Mouse (Mus musculus) layer of hippocampus, adult 2 months (tissue): ENCODE measurements around the gene Asphd1. TPM values are rescaled to one million over a fixed set of nuclear protein-coding genes. Genes with fewer than 3 reads are reported as not detected.

Experiments used
- DNase-seq, 2 experiments: peaks; one replicate each; pipeline ENCODE4 v3.0.0; 2022; ENCODE audit warnings: low spot score in 2 of 2
- H3K27ac ChIP-seq: fragments of 200-600 bp; 2 replicates; pipeline ENCODE4 v1.8.1; 2022
- H3K4me3 ChIP-seq: fragments of 200-600 bp; 2 replicates; pipeline ENCODE4 v1.8.1; 2022; ENCODE audit warnings: mild to moderate bottlenecking
- CTCF ChIP-seq: fragments of 200-600 bp; conservative IDR thresholded peaks from 2 replicates; pipeline ENCODE4 v1.8.1; 2022; ENCODE audit warnings: antibody characterized with exemption, mild to moderate bottlenecking, moderate library complexity
- long read RNA-seq, 2 experiments: library from polyadenylated mRNA; stranded (forward); transcript quantifications; one replicate each; pipeline ENCODE4 v2.0.0; 2021; ENCODE audit warnings: borderline mapping rate in 2 of 2
- total RNA-seq, 2 experiments: library from RNA; stranded (reverse); gene quantifications; 2 replicates each; pipeline ENCODE4 v1.2.3; 2021

The Asphd1 gene
- total RNA-seq = 10 to 100 TPM; 31.7 to 36.1 TPM
- long read RNA-seq, experiment 1, partial matches to known transcripts = 0 of 2 reads
- long read RNA-seq, experiment 1, other reads (novel, unspliced or antisense) = 0 of 2 reads
- long read RNA-seq, experiment 2, transcript Asphd1-203 (3 exons, 1,647 nt) = major isoform, 6 of 12 reads
- long read RNA-seq, experiment 2, partial matches to known transcripts = 1 of 12 reads
- long read RNA-seq, experiment 2, other reads (novel, unspliced or antisense) = 5 of 12 reads

DNA sequence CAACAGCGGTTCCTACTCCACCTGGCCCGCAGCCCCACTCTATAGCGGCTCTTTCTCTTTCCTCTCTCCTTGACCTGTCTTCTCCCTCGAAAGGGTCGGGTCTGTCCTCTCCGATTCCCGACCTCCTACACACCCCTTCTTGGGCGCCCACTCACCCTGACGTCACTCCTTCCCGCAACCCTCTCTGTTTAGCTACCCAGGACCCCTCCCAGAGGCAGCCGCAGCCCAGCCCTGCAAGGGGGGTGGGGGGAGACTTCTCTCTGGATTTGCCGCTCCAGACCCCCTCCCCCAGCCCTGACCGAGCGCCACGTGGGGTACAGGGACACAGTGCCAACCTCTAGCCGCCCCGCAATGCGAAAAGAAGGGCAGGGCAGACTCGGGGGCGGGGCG lies at the start of gene Asphd1:
Gene Asphd1, minus strand, starts transcription at position 180 of the 390 bp plus-strand sequence.
- peak; percentile 57 to 67 for DNase-seq
- peak within 1 kb of the TSS; percentile 67 for H3K4me3 ChIP-seq

DNA sequence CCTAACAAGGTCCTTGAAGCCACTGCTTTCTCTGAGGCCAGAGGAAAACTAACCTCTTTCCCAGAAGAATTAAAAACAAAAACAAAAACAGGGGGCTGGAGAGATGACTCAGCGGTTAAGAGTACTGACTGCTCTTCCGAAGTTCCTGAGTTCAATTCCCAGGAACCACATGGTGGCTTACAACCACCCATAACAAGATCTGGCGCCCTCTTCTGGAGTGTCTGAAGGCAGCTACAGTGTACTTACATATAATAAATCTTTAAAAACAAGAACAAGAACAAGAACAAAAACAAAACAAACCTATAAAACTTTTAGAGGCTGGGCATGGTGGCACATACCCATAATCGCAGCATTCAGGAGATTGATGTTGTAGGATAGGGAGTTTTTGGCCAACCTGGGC lies 47.1 kb upstream of the Asphd1 start:
- TF ChIP-seq CTCF = peak; percentile 49
- no peak overlapping the region for H3K27ac ChIP-seq
- no peak for DNase-seq
- no peak overlapping the region for H3K4me3 ChIP-seq

More for the DNA sequence above, at the start of gene Asphd1:
- H3K27ac ChIP-seq = peak within 1 kb of the TSS; percentile 96
- TF ChIP-seq CTCF = no peak

DNA sequence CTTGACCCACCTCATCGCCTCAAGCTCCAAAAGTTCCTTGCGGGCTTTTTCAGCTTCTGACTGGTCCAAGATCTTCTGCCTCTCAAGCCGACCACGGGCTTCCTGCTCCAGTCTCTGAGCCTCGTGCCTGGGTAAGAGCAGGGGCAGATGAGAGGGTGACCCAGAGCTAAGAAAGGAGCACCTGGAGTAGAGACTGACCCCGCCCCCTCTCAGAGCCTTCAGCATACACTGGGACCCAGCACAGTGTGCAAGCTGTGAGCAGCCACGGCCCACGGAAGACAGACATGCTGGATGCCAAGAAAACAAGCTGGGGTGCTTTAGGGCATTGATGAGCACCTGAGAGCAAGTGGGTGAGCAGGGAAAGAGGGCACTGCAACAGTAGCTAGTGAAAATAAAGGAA lies 39.4 kb upstream of the Asphd1 start:
- Histone ChIP-seq H3K27ac (no peak overlapping the region), H3K4me3 (no peak overlapping the region)
- no peak for DNase-seq
- no peak for TF ChIP-seq CTCF

DNA sequence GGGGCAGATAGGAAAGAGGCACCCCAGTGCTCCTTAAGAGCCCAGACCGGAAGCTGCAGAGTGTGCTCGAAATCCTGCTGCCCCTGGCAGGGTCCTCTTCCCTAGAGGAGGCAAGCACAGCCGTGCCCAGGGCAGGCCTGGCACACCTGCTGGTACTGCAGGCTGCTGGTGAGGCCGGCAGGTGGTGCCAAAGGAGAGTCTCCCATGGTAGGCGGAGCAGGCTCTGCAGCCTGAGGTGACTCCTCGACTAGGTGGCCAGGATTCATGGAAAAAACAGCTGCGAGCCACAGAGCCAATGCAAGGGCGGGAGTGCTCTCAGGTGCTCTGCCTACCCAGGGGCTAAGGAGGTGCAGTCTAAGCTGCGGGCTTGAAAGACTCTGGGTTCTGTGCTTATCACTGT lies 36.9 kb upstream of the Asphd1 start:
- Histone ChIP-seq H3K4me3 (no peak overlapping the region), H3K27ac (no peak overlapping the region)
- peak; percentile 78 for TF ChIP-seq CTCF
- peak in 1 of 2 experiments; percentile 33 for DNase-seq

DNA sequence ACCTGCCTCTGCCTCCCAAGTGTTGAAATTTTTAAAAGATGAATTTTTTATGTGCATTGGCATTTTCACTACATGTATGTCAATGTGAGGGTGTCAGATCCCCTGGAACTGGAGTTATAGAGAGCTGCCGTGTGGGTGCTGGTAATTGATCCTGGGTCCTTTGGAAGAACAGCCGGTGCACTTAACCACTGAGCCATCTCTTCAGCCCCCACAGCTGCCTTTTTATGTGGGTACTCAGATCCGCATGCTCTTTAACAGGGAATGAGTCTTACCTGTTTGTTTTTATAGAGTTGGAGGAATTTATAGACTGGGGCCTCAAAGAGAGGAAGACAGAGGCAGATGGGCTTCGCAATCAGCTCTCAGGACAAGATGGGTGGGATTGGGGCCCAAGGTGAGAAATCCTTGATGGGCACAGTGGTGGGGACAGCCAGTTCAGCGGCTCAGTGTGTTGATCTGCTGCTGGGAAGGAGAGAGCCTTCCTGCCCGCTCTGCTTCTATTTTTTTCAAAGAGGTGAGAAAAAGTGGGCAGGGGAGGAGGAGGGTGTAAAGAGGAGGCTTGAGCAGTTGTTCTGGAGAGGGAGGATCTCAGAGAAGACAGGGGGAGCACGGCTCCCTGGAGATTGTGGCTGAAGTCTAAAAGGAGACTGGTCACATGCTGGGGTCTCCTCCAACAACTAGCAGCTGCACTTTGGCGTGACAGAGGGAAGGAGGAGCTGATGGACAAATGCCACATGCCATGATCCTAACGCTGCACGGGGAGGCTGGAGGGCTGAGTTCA lies 35.5 kb upstream of the Asphd1 start:
- no peak for TF ChIP-seq CTCF
- no peak overlapping the region for H3K4me3 ChIP-seq
- no peak overlapping the region for H3K27ac ChIP-seq
- no peak for DNase-seq

DNA sequence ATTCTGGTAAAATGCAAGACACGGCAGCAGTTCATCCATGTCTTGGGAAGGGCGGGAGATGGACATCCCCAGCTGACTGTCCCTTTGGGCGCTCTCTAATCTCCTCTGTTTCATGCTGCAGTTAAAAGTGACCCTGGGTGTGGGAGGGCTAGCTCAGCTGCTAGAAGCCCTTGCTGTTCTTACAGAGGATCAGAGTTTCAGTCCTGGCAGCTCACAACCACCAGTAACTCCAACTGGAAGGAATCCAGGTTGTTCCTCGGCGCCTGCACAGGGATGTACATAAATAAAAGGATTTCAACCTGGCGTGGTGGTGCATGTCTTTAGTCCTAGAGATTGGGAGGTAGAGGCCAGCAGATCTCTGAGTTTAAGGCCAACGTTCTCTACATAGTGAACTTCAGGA lies 33.7 kb upstream of the Asphd1 start:
- Histone ChIP-seq H3K4me3 (no peak overlapping the region), H3K27ac (no peak overlapping the region)
- TF ChIP-seq CTCF = no peak
- DNase-seq = no peak

DNA sequence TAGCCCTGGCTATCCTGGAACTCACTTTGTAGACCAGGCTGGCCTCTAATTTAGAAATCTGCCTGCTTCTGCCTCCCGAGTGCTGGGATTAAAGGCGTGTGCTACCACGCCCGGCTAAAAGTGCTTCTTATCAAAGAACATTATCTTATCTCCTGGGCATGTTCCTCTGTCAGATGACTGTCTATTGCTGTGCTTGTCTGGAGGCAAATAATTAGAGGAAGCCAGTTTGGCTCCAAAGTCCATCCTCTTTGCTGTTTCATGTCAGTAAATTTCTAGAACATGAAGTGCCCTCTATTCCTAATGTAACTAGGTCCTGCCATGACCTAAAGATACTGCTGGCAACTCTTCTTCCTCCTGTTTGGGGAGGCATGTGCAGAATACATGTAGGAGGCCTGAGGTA lies 32.7 kb upstream of the Asphd1 start:
- no peak for DNase-seq
- Histone ChIP-seq H3K4me3 (no peak overlapping the region), H3K27ac (no peak overlapping the region)
- TF ChIP-seq CTCF = no peak

DNA sequence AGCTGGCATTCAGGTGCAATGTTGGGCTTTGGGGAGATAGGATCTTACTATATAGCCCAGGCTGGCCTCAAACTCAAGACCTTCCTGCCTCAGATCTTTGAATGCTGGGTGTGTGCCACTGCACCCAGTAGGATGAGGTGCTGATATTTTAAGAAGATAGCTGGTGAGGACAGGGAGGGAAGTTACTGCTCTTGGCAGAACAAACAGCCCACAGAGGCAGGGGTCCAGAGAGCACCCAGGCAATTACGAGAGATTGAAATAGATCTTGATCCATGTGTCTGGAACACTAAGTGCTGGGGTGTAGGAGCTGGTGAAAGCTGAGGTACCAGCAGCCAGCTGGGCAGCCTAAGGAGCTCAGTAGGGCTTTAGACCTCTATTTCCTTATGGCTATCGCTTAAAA lies 32.2 kb upstream of the Asphd1 start:
- Histone ChIP-seq H3K4me3 (no peak overlapping the region), H3K27ac (no peak overlapping the region)
- TF ChIP-seq CTCF = no peak
- no peak for DNase-seq

DNA sequence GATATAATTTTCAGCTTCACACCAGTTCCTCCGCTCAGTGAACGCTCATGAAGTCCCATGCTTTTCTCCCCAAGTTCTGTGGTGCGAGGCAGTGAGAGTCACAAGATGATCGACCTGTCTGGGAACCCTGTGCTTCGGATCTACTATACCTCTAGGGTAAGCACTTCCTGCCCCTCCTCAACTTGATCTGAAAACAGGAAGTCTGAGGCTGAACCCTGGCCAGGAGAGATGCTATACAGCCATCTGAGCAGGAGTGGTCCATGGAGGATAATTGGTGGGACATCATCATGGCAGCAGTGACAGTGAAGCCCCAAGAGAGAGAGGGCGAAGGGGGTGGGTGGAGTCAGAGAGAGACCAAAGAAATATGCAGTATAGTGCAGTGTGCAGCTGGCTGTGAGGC lies 29.5 kb upstream of the Asphd1 start:
- Histone ChIP-seq H3K4me3 (no peak overlapping the region), H3K27ac (no peak overlapping the region)
- no peak for DNase-seq
- no peak for TF ChIP-seq CTCF

DNA sequence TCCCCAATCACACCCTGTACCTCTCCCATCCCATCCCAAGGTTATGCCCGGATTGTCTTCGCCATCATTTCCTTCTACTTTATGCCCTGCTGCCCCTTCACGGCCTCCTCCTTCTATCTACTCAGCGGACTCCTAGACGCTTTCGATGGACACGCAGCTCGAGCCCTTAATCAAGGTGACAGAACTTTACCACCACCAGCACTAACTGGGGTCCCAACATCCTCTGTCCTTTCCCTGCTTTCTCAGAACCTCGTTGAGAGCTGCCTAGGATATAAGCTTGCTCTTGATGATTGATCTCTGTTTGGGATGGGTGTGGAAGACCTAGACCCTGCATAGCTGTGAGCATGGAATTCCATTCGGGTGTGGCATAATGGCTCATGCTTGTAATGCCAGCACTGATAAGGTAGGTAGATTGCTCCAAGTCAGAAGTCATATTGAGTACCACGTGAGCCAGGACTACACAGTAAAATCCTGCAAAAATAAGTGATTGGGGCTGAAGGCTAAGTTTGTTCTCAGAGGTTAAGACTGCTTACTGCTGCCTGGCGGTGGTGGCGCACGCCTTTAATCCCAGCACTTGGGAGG lies 27.6 kb upstream of the Asphd1 start:
- no peak for DNase-seq
- no peak for TF ChIP-seq CTCF
- H3K4me3 ChIP-seq = peak overlapping the region; percentile 100
- peak overlapping the region; percentile 100 for H3K27ac ChIP-seq

DNA sequence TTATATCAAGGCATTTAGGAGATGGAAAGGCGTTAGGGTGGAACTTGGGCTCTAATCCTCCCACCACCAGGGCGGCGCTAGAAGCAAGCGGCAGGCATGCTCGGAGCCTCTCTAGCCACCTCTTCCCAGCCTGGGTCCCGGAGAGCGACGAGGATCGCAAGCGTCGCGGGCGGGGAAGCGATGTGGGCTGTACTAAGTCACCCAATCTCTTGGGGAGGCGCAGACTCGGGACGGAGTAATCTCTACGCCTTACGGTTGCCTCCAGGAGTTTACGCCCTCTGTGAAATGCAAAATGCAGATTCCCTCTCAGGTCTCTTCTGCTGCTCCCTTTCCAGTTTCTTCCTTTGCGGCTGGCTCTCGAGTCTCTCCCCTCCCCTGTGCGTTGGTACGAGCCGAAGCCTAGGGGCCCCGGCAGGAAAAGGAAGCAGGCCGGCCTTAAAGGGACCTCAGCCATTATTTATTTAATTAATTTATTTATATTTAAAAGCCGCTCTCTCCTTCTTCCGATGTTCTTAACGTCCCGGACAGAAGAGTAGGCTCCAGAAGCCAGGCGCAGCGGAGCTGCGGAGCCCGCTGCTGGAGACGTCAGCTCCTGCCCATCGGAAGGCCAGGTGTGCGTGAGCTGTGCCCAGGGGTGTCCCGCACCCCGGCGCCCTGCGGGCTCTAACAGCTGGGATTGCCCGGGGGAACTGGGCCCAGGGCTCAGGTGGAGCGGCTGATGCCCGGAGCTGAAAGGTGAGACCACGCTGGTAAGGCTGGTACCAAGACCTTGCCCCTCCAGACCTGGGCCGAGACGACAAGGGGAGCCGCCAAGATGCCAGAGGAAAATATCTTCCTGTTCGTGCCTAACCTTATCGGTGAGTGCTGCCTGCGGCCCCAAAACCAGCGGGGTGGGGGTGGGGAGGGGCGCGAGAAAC lies 26.8 kb upstream of the Asphd1 start, which contains the start of gene Cdiptos:
Gene Cdiptos, minus strand, starts transcription at position 149 of the 917 bp plus-strand sequence.
- peak within 1 kb of the TSS; percentile 100 for H3K4me3 ChIP-seq
- peak within 1 kb of the TSS; percentile 100 for H3K27ac ChIP-seq
- TF ChIP-seq CTCF = peak; percentile 98
- peak; percentile 95 to 98 for DNase-seq

DNA sequence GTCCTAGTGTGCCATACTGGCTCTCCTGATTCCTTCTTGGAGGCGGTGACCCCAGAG lies 26.3 kb upstream of the Asphd1 start, which contains the start of gene Cdipt:
Gene Cdipt, plus strand, starts transcription at position 22 of the 57 bp plus-strand sequence.
- no peak for DNase-seq
- TF ChIP-seq CTCF = no peak
- Histone ChIP-seq H3K27ac (peak within 1 kb of the TSS; percentile 100), H3K4me3 (peak within 1 kb of the TSS; percentile 100)

DNA sequence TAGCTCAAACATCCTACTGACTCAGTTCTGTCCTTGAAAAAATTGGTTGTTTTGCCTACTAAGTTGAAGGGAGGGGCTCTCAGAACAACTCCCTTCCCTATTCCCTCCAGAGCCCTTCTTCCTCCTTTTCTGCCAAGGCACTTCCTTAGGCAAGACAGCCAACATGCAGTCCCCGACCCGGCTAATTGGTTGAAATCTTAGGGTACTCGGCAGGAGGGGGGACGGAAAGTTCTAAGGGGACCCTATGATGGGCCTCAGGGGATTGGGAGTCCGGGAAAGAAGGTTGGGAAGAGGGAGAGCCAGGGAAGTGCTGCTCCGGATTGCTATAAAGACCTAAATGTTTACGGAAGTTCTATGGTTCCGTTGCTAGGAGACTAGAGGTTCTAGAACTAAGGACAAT lies 26.1 kb upstream of the Asphd1 start:
- DNase-seq = no peak
- TF ChIP-seq CTCF = no peak
- Histone ChIP-seq H3K27ac (peak overlapping the region; percentile 100), H3K4me3 (peak overlapping the region; percentile 100)
